Mouse (Mus musculus) layer of hippocampus, adult 9-10 months (tissue): ENCODE measurements around the gene Ncbp2.
A peak's percentile ranks its signal among the peaks of the same experiment; 100 is the strongest.

Source experiments
- DNase-seq: peaks from one replicate; pipeline ENCODE4 v3.0.0; 2022; ENCODE audit warnings: low spot score

The Ncbp2 gene

GRCm38 (mm10) chr16:31948345-31948774 is at the start of gene Ncbp2, which contains the start of gene 0610012G03Rik:
Ncbp2 (plus strand) TSS chr16:31948513.
0610012G03Rik (minus strand) TSS chr16:31948494.
- peak; percentile 74 for DNase-seq

- DNase-seq: peak; percentile 65
Observed at GRCm38 (mm10) chr16:31898546-31899326, 49.6 kb upstream of the Ncbp2 start.

GRCm38 (mm10) chr16:31901886-31902285 is 46.4 kb upstream of the Ncbp2 start:
- DNase-seq: no peak

- DNase-seq: no peak
Observed at GRCm38 (mm10) chr16:31903239-31903638, 45.1 kb upstream of the Ncbp2 start.

GRCm38 (mm10) chr16:31905331-31905730 is 43.0 kb upstream of the Ncbp2 start:
- no peak for DNase-seq

GRCm38 (mm10) chr16:31905891-31906825 is 42.2 kb upstream of the Ncbp2 start:
- no peak for DNase-seq

- no peak for DNase-seq
Observed at GRCm38 (mm10) chr16:31906896-31907295, 41.4 kb upstream of the Ncbp2 start.

- no peak for DNase-seq
Observed at GRCm38 (mm10) chr16:31908959-31909358, 39.4 kb upstream of the Ncbp2 start.

- DNase-seq: no peak
Observed at GRCm38 (mm10) chr16:31910281-31910847, 37.9 kb upstream of the Ncbp2 start.

- DNase-seq: no peak
Observed at GRCm38 (mm10) chr16:31917776-31918175, 30.5 kb upstream of the Ncbp2 start.

- DNase-seq: peak; percentile 82
Observed at GRCm38 (mm10) chr16:31918248-31918724, 30.0 kb upstream of the Ncbp2 start.

GRCm38 (mm10) chr16:31924368-31924767 is 23.9 kb upstream of the Ncbp2 start:
- no peak for DNase-seq

- no peak for DNase-seq
Observed at GRCm38 (mm10) chr16:31926091-31926490, 22.2 kb upstream of the Ncbp2 start.

GRCm38 (mm10) chr16:31926547-31927182 is 21.6 kb upstream of the Ncbp2 start:
- no peak for DNase-seq

GRCm38 (mm10) chr16:31927412-31927811 is 20.9 kb upstream of the Ncbp2 start:
- no peak for DNase-seq

GRCm38 (mm10) chr16:31931330-31931729 is 17.0 kb upstream of the Ncbp2 start:
- DNase-seq: no peak

GRCm38 (mm10) chr16:31932255-31932654 is 16.1 kb upstream of the Ncbp2 start:
- no peak for DNase-seq

- DNase-seq: peak; percentile 75
Observed at GRCm38 (mm10) chr16:31932840-31933697, 15.2 kb upstream of the Ncbp2 start.

GRCm38 (mm10) chr16:31933751-31934549 is 14.4 kb upstream of the Ncbp2 start, which contains the start of gene Pigz:
Pigz (plus strand) TSS chr16:31933851.
- DNase-seq: no peak

- DNase-seq: no peak
Observed at GRCm38 (mm10) chr16:31934550-31935010, 13.7 kb upstream of the Ncbp2 start.
